Mouse (Mus musculus) heart, embryonic 16.5 days (tissue): ENCODE measurements around the gene Rad52. TPM values are rescaled to one million over a fixed set of nuclear protein-coding genes. Genes with fewer than 3 reads are reported as not detected.

Experiments used
- ATAC-seq: fragments of 200-750 bp; cut with Nextera tagmentation; replicated peaks from 2 replicates; pipeline ENCODE4 v1.8.0; 2017; ENCODE audit warnings: moderate number of reproducible peaks; ENCODE audit not compliant: insufficient read depth, low FRiP score; ENCODE audit errors: extremely low read depth
- H3K27ac ChIP-seq: fragments of 300-500 bp; sonication (generic); 2 replicates; pipeline ENCODE4 v1.5.1; 2014; ENCODE audit warnings: mild to moderate bottlenecking, low read length, control low read depth, moderate library complexity
- H3K27me3 ChIP-seq: fragments of 300-500 bp; sonication (generic); 2 replicates; pipeline ENCODE4 v1.6.1; 2014; ENCODE audit warnings: low read length, mixed read lengths; ENCODE audit not compliant: control insufficient read depth, insufficient read depth
- H3K36me3 ChIP-seq: fragments of 300-500 bp; sonication (generic); 2 replicates; pipeline ENCODE4 v1.6.1; 2014; ENCODE audit not compliant: control insufficient read depth, insufficient read depth
- H3K4me1 ChIP-seq: fragments of 300-500 bp; sonication (generic); 2 replicates; pipeline ENCODE4 v1.6.1; 2014; ENCODE audit warnings: low read length, mixed read lengths; ENCODE audit not compliant: control insufficient read depth, insufficient read depth
- H3K4me2 ChIP-seq: fragments of 300-500 bp; sonication (generic); 2 replicates; pipeline ENCODE4 v1.6.1; 2014; ENCODE audit warnings: low read depth, mild to moderate bottlenecking, control low read depth, low read length
- H3K4me3 ChIP-seq: fragments of 300-500 bp; sonication (generic); 2 replicates; pipeline ENCODE4 v1.5.1; 2014; ENCODE audit warnings: mild to moderate bottlenecking, control low read depth, low read length
- H3K9ac ChIP-seq: fragments of 300-500 bp; sonication (generic); 2 replicates; pipeline ENCODE4 v1.6.1; 2014; ENCODE audit warnings: low read length, control low read depth
- H3K9me3 ChIP-seq: fragments of 300-500 bp; sonication (generic); replicated peaks from 2 replicates; pipeline ENCODE4 v1.6.1; 2016; ENCODE audit warnings: low read length; ENCODE audit not compliant: control insufficient read depth
- WGBS: fragments of 180-500 bp; shearing (Covaris S2); extraction: QIAGEN DNeasy Blood & Tissue Kit; methylation state at CpG from one replicate; pipeline ENCODE4 v1.1.7; 2014; 5-methylcytosine and 5-hydroxymethylcytosine counted together
- polyA plus RNA-seq: library from polyadenylated mRNA; unstranded; fragments of >200 nt; fragmentation: Nextera tagmentation; extraction: Ambion mirVana; gene quantifications from 2 replicates; pipeline ENCODE4 v1.2.1, GENCODE M21; 2015

Gene Rad52
- 14.2 and 16.0 TPM in 2 replicates for polyA plus RNA-seq

DNA sequence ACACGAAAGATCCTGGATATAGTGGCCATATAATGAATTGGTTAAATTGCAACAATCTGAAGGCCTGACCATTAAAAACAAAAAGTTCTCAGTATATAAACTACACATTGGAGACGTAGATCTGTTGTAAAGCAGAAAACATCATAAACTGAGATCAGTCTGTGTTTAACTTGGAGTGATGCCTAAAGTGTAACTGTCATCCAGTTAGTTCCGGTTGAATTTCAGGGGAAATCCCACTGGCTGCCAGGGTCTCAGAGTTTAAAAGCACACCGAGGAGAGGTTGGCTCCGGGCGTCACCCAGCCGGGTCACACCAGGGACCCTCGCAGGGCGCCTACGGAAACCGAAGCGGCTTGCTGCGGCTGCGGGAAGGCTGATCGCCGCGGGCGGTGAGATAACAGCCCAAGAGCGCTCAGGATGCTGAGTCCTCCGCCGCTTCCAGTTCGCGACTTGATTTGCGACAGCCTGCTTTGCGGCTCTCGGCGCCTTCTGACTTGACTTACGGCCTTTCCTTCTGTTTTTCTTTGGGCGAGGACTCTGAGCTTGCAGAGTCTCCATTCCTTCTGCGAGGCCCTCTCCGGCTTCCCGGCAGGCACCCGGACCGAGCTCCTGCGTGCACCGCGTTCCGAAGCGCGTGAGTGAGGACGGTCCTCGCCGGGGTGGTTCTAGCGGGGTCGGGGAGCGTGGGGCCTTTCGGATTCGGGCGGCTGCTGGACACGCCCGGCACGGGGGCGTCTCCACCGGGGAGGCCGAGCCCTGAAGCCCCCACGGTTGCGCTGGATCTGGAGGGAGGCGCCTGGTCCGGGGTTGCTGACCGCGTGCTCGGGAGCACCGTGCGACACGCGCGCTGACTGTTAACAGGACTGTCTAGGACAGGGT is at the start of gene Rad52:
Gene Rad52 (plus strand): TSS at position 495 of the 877 bp plus-strand sequence.
- Histone ChIP-seq H3K4me3 (peak within 1 kb of the TSS; percentile 76), H3K4me2 (peak within 1 kb of the TSS; percentile 91), H3K4me1 (peaks cover 4% of the 10 kb centered on the region), H3K9ac (peak within 1 kb of the TSS; percentile 86), H3K36me3 (no peaks in the 10 kb centered on the region), H3K27ac (peak within 1 kb of the TSS; percentile 95), H3K27me3 (no peaks in the 10 kb centered on the region), H3K9me3 (no peaks in the 10 kb centered on the region)
- ATAC-seq, result peak; percentile 88
- 1% methylated on average over 67 of the region's 67 CpGs for WGBS

DNA sequence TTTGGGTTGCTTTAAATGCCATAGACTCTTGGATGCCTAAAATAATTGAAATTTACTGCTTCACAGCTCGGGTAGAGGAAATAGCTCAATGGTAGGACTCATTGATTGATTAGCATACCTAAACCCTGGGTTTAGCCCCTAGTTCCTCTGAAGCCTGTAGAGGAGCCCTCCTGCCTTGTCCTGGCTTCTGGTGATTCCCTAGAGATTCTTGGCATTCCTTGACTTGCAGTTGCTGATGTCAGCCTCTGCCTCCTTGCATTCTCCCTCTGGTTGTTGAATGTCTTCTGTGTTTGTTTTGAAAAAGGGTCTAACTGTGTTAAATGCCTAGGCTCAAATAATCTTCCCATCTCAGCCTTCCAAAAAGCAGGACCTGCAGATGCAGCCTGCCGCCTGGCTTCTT is 48.3 kb upstream of the Rad52 start:
- Histone ChIP-seq H3K36me3 (no peaks in the 10 kb centered on the region), H3K4me2 (no peak overlapping the region; the same call in 1 of the 2 replicates), H3K27me3 (no peaks in the 10 kb centered on the region), H3K4me3 (no peak overlapping the region), H3K9ac (peak overlapping the region; percentile 33; the same call in 1 of the 2 replicates), H3K27ac (no peak overlapping the region), H3K4me1 (peaks cover 12% of the 10 kb centered on the region), H3K9me3 (no peaks in the 10 kb centered on the region)
- 25% methylated on average over 2 of the region's 2 CpGs for WGBS
- ATAC-seq, result no peak

DNA sequence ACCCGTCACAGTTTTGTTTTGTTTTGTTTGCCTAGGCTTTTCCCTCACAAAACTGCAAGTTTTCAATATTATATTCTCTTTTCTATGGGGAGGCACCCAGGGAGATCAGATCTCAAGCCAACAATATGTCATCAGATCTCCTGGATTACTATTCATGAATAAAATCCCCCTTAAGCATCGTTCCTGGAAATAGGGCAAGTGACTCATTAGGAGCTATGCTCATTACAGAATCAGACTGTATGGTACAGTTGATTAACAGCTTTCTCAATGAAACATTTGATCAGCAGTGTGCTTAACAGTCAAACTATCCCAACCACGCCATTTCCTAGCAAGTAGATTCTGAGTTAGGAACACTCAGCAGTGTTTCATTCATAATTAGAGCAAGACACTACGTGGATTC is 47.0 kb upstream of the Rad52 start:
- Histone ChIP-seq H3K9me3 (no peaks in the 10 kb centered on the region; the same call in 1 of the 2 replicates), H3K4me2 (no peak overlapping the region), H3K4me1 (peaks cover 4% of the 10 kb centered on the region), H3K36me3 (no peaks in the 10 kb centered on the region), H3K9ac (no peak overlapping the region), H3K4me3 (no peak overlapping the region), H3K27ac (no peak overlapping the region), H3K27me3 (no peaks in the 10 kb centered on the region)
- no peak for ATAC-seq
- 90% methylated on average over 4 of the region's 4 CpGs for WGBS

DNA sequence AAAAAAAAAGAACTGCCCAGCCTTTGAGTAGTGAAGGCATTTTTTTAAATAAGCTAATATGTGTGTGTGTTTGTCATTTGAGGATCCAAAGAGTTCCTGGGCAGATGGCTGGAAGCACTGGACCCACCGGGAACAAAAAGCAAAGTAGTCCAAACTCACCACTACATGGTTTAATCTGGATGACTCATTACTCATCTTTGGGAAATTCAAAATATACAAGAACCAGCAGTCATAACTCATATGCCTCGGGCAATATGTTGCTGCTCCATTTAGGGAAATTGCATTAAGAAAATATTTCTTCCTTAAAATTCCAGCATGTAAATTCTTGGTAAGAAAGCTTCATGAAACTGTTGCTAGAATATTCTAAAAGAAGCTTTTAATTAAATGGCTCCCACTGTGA is 42.3 kb upstream of the Rad52 start:
- no peak overlapping the region for H3K4me3 ChIP-seq
- no peaks in the 10 kb centered on the region; the same call in 1 of the 2 replicates for H3K9me3 ChIP-seq
- H3K36me3 ChIP-seq, result no peaks in the 10 kb centered on the region
- 0 out of 2 replicates have a peak, but pooled peaks cover 4% of the 10 kb centered on the region for H3K4me1 ChIP-seq
- H3K27me3 ChIP-seq, result no peaks in the 10 kb centered on the region
- no peak for ATAC-seq
- H3K9ac ChIP-seq, result no peak overlapping the region
- H3K27ac ChIP-seq, result no peak overlapping the region
- WGBS, result 77% methylated on average over 2 of the region's 2 CpGs
- no peak overlapping the region for H3K4me2 ChIP-seq

DNA sequence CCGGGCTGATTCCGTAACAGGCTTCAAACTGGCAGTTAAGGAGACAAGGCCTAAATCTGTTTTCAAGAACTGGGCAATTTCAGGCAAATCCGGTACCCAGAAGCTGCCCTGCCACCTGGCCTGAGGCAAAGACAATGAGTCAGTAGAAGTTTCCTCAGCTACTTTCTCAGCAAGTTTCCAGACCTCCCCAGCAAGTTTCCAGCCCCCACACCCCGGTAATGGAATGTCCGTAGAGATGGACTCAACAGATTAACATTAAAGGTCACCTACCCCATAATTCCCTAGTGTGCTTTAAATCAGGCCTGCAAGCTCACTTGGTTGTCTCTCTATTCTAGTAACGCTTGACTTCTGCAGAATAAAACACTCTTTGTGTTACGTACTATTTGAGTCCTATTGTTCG is 41.0 kb upstream of the Rad52 start:
- Histone ChIP-seq H3K9ac (no peak overlapping the region), H3K4me1 (0 out of 2 replicates have a peak, but pooled peaks cover 4% of the 10 kb centered on the region), H3K4me3 (no peak overlapping the region), H3K4me2 (no peak overlapping the region), H3K36me3 (no peaks in the 10 kb centered on the region), H3K9me3 (no peaks in the 10 kb centered on the region; the same call in 1 of the 2 replicates), H3K27ac (no peak overlapping the region), H3K27me3 (no peaks in the 10 kb centered on the region)
- 73% methylated on average over 8 of the region's 8 CpGs for WGBS
- no peak for ATAC-seq

GRCm38 (mm10) chr6:119864341-119865034 is 38.0 kb upstream of the Rad52 start:
- H3K27ac ChIP-seq, result no peak overlapping the region
- no peaks in the 10 kb centered on the region for H3K36me3 ChIP-seq
- H3K9me3 ChIP-seq, result no peaks in the 10 kb centered on the region
- H3K27me3 ChIP-seq, result no peaks in the 10 kb centered on the region
- H3K4me2 ChIP-seq, result no peak overlapping the region
- peak; percentile 63 for ATAC-seq
- WGBS, result 72% methylated on average over 11 of the region's 11 CpGs
- no peak overlapping the region for H3K9ac ChIP-seq
- 0 out of 2 replicates have a peak, but pooled peaks cover 4% of the 10 kb centered on the region for H3K4me1 ChIP-seq
- no peak overlapping the region for H3K4me3 ChIP-seq

- ATAC-seq, result no peak
- WGBS, result 47% methylated on average over 7 of the region's 7 CpGs
Observed at GRCm38 (mm10) chr6:119883151-119883550, 19.3 kb upstream of the Rad52 start.

GRCm38 (mm10) chr6:119892711-119893110 is 9.8 kb upstream of the Rad52 start:
- H3K27me3 ChIP-seq, result no peaks in the 10 kb centered on the region
- H3K9me3 ChIP-seq, result no peaks in the 10 kb centered on the region
- 78% methylated on average over 7 of the region's 7 CpGs for WGBS
- H3K4me2 ChIP-seq, result no peak overlapping the region
- no peaks in the 10 kb centered on the region for H3K36me3 ChIP-seq
- H3K9ac ChIP-seq, result no peak overlapping the region
- H3K4me3 ChIP-seq, result no peak overlapping the region
- H3K27ac ChIP-seq, result no peak overlapping the region
- ATAC-seq, result no peak
- H3K4me1 ChIP-seq, result no peaks in the 10 kb centered on the region

More at GRCm38 (mm10) chr6:119883151-119883550, 19.3 kb upstream of the Rad52 start:
- H3K4me1 ChIP-seq, result no peaks in the 10 kb centered on the region
- H3K9me3 ChIP-seq, result no peaks in the 10 kb centered on the region
- no peak overlapping the region for H3K27ac ChIP-seq
- H3K9ac ChIP-seq, result no peak overlapping the region
- no peaks in the 10 kb centered on the region; the same call in 1 of the 2 replicates for H3K27me3 ChIP-seq
- H3K4me2 ChIP-seq, result no peak overlapping the region
- H3K36me3 ChIP-seq, result no peaks in the 10 kb centered on the region
- no peak overlapping the region for H3K4me3 ChIP-seq
